Mouse (Mus musculus): ENCODE results near the gene Nrarp. TPM values are rescaled to one million over a fixed set of nuclear protein-coding genes. Genes with fewer than 3 reads are reported as not detected.

The Nrarp gene
- total RNA-seq, 4 experiments from 2014 or later, result 2.4 to 3.5 (median 2.7) TPM

DNA sequence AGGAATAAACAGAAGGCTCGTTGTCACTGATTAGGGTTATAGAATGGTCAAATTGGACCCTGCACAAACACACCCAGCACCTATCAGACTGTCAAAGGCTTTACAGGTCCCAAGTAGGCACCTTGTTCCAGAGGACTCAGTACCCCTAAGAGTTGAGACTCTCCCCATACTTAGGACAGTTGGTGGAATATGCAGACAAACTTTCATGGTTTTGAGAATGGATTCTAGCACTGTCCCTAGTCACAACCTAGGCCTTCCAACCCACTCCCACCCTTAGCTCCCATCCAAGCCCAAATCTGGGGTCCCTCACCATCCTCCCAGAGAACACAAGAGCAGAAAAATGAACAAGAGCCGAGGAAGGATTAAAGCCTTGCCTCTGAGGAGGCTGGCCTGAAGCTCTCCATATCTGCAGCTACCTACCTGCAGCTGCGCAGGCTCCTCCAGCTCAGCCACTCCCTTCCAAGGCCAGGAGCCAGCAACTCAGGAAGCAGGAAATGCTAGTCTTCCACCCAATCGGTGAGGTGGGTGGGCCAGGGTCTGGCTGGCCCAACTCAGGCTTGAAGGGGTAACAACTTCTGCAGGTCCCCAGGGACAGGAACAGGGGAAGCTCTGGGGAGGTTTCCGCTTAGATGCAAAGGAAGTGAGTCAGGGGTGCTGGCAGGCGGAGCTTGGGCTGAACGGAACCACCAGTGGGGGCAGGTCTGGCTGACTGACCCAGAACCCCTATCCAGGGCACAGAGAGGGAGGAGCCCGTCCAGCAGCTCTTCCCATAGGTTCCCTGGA is 15.8 kb downstream of the Nrarp start, which contains the start of gene Tor4a:
Tor4a (minus strand) TSS at position 715 of the 783 bp plus-strand sequence.
- peak; percentile 91 for DNase-seq

DNA sequence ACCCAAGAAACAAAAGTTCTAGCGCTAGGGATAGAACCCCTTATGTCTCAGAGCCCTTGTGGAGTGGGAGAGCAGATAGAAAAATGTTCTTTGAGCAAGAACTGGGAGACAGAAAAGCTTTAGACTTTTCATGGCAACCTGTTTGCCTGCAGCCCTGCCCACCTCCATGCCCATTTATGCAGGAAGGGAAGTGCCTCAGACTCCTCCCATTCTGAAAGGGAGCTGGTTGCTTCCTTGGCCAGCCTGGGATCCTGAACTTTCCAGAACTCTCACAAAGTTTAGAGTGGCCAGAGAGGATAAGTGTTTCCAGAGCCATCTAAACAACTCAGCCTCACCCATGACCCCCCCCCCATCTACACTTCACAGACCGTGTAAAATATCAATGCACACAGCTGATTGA is 16.6 kb downstream of the Nrarp start:
- no peak for DNase-seq

DNA sequence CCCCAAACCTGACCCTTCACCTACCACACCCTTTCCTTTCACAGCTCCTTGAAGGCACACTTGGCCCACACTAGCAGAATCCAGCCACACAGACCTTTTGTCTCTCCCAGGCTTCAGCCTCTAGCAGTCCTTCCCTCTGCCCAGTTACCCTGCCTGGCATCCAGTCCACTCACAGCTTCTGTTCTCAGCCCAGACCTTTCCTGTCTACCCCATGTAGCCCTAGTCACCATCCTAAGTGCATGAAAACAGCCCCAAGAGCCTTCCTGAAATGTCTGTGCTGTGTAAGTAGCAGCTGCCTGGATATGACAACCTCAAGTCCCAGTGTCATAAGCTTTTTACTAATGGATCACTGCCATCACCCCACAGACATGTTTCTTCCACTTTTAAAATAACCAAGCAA is 17.4 kb downstream of the Nrarp start:
- DNase-seq, result no peak

DNA sequence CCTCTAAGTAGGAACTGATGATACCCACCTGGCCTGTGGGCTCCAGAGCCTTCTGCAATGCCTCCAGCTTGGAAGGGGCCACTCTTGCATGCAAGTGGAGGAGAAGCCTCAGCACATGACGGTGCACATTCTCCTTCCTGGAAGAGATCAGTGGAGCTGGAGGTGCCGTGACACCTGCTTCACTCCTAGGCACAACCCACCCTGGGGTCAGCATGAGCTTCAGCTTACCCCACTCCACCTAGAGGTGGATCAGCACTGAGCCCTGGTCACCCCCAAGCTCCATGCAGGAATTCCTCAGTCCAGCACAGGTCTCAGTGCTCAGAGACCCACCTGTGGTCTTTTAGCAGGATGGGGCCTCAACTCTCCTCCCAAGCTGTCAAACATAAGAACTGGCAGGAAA is 20.1 kb downstream of the Nrarp start:
- DNase-seq, result no peak

DNA sequence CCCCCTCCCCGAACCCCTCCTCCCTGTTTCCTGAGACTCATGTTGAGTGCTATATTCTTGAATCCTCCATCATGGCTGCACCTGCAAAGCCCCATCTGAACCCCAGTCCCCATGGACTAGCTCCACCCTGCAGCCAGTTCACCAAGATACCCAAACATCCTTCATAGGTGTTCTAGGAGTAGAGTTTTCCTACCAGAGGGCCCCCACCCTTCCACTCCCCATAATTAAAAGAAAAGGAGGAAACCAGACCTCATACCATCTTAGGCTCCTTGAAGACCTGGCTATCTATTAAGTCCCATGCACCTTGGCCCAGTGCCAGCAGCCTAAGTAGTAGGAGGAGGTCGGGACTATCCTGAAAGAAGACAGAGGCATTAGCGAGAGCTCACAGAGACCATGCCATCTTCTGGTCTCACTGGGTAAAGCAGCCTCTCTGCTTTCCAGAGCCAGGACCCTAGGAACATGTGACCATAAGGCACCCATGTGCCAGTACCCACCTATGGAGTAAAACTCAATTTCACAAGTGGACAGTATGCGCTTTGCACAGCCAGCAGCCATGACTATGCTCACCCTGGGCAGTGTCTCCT is 23.2 kb downstream of the Nrarp start:
- no peak for DNase-seq

DNA sequence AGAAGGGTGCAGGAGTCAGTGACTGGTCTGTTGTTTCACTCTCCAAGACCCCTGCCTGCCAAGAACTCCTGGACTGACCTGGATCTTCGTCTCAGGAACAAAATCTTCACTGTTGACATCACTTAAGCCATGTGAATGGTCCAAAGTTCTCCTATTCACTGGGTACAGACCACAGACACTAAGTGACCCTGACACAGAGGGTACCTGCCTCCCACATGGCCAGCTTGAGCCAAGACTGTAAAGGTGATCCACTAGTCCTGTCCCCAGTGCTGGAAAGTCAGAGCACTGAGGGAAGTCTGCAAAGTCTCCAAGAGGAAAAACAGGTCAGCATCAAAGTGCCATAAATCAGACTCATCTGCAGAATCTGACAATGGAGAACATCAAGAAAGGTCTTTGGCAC is 27.0 kb downstream of the Nrarp start:
- no peak for DNase-seq

DNA sequence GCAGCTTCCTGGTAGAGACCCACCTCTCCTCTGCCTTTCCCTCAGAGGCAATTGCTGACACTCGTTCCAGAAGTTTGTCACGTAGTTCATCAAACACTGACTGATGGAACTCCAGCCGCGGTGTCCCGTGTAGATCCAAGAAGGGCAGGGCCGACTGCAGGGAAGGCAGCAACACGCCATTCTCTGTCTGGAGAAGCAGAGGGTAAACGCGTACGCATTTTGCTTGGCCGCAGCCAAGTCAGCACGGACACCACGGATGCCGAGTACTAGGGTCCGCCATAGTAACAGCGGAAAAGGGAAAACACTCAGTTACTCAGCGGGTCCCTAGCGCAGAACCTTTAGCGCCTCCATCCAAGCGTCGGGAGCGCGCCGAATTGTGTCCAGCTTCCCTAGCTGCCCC is 30.1 kb downstream of the Nrarp start:
- no peak for DNase-seq

DNA sequence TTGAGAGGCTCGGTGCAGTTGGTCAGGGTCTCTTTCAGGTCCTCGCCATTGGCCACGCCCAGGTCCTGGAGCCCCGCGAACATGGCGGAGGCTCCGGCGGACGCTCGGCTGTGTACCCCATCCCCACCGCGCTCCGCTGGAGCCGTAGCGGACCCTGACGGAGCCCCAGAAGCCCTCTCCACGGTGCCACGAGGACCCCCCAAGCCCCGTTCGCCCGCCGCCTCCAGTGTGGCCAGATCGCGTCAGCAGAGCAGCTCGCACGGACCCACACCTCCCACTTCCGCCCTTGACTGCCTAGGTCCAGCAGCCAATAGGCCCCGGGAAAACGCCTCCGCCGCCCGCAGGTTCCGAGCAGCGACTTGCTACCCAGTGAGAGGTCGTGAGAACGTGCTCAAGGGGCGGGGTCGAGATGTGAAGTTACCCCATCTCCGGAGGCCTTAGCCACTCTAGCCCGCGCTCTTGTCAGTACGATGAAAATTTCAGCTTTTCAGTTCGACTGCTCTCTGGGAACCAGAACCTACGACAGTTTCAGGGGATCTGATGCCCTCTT is 30.6 kb downstream of the Nrarp start, which contains the start of gene Nelfb:
Nelfb (minus strand) TSS at position 369 of the 550 bp plus-strand sequence.
- DNase-seq, result peak; percentile 86

DNA sequence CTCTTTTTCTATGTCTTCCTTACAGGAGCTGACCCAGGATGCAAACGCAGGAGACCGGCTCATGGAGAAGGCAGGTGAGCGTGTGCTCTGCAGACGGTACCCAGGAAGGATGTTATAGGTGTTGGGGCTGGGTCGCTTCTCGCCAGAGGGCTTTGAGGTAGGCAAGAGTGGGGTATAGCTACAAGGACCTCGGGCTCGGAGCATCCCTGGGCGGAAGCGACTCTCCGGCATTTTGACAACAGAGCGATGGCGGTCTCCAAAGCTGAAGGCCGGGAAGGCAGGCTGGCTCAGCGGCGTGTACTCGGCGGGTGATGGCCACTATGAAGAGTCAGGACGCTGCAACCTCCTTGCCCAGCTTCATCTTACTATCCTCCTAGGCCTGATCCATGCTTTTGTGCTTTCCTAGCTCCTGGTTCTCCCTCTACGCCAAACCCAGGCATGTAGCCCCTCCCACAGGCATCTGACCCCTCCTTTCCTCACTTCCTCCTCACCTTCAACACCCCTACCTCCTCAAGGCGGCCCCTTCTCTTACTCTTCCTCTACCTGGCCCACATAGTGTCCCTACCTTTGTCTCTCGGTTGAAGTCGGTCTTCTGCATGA is 32.8 kb downstream of the Nrarp start:
- no peak for DNase-seq

DNA sequence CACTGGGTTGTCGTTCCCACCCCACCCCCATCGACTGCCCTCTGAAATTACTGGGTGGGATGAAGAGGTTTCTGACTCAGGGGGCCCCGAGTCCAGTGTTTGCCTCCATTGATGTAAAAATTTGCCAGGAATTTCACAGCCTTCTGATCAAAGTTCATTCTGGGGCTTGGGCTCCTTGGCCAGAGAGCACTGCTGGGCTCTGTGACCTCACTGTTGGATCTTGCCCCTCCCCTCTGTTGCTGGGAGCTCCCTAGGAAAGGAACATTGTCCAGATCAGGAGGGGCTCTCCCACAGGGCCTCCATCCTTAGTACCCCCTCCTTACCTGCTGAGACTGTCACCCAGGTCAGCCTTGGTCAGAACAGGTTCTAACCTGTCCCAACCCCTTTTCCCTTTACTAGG is 33.9 kb downstream of the Nrarp start, which contains the start of gene Stpg3:
Stpg3 (minus strand) TSS at position 194 of the 400 bp plus-strand sequence.
- DNase-seq, result no peak

DNA sequence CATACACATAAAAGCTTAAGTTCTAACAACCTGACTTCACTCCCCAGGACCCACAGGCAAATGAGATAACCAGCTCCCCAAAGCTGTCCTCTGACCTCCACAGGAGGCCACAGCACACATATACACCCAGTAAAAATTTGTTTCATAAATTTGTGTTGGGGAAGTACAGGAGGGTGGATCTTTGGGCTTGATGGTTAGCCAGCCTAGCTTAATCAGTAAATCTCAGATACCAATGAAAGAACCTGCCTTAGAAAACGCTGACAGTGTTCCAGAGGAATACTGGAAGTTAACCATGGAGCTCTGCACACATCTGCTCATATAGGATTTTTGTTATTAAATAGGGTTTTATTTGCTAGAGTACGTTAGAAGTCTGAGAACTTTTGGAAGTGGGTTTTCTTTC is 37.1 kb downstream of the Nrarp start:
- no peak for DNase-seq

DNA sequence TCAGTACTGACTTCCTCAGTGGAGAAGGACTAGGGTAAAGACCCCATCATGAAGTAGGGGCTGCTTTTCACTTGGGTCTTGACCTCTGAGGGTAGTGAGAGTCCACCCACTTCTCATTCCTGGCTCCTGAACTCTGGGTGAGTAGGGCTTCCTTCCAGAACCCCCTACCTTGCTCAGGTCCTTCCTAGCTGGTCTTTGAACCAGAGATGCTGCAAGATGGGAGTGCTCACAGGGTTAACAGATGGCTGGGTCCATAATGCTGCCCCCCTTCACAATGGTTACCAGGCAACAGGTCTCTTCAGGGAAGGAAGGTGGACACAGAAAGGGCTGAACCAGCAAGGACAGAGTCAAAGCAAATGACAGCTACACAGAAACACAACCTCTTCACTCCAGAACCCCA is 37.9 kb downstream of the Nrarp start, which contains the start of gene Fam166a:
Fam166a (plus strand) TSS at position 301 of the 400 bp plus-strand sequence.
- no peak for DNase-seq

DNA sequence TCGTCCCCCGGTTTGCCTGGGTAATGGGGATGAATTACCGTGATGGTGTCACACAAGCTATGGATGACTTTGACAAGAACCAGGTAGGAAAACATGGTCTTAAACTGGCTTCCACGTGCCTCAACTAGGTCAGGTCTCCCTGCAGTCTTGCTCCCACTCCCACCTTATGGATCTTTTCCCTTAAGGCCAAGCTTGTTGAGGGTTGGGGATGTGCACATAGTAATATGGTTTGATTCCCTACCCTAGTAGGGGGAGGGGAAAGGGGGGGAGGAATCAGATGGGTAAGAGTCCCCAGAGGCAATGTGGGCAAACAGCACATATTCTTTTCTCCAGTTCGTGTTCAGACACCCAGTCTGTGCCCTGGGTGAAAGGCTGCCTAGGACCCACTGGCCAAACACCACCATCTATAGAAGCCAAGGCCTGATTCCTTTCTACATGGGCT is 40.8 kb downstream of the Nrarp start:
- DNase-seq, result no peak

DNA sequence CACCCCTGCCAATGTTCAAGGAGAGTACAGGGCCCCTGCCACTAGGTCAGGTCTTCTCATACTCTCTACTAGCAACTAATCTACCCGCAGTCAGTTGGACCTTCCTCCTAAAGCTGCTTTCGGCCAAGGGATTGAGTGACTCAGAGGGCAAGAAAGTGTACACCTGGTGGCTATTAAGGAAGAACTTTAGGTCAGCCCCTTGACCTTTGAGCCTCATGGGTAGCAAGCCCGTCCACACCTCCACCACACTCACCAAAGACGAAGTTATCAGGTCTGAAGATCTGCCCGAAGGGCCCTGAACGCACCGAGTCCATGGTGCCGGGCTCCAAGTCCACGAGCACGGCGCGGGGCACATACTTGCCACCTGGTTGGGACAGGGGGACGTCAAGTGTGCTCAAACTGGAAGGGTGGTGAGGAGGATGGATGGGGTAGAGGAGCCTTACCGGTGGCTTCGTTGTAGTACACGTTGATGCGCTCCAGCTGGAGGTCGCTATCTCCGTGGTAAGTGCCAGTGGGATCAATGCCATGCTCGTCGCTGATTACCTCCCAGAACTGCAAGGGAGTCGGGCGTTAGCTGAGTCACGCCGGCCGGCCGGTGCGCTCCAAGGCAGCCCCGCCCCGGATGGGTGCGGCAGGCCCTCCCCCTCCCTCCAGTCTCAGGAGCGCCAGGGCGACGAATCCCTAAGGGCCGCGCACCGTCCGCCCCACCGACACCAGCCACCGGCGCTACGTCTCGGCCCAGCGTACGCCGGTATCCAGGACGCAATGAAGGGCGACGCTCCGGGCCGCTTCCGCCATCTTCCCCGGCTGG is 43.3 kb downstream of the Nrarp start:
- peak; percentile 86 for DNase-seq

DNA sequence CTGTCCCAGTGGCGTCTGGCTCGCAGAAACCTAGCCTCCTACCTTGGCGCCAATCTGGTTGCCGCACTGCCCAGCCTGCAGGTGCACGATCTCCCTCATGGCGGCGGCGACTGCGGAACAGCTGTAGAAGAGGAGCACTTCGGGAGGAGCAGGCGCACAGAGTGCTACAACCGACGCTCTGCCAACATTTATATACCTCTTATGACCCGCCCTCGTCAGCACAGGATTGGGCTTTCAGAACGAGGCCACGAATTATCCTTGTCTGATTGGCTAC is 43.9 kb downstream of the Nrarp start, which contains the start of gene Tubb4b:
Tubb4b (minus strand) TSS at position 211 of the 274 bp plus-strand sequence.
- no peak for DNase-seq

DNA sequence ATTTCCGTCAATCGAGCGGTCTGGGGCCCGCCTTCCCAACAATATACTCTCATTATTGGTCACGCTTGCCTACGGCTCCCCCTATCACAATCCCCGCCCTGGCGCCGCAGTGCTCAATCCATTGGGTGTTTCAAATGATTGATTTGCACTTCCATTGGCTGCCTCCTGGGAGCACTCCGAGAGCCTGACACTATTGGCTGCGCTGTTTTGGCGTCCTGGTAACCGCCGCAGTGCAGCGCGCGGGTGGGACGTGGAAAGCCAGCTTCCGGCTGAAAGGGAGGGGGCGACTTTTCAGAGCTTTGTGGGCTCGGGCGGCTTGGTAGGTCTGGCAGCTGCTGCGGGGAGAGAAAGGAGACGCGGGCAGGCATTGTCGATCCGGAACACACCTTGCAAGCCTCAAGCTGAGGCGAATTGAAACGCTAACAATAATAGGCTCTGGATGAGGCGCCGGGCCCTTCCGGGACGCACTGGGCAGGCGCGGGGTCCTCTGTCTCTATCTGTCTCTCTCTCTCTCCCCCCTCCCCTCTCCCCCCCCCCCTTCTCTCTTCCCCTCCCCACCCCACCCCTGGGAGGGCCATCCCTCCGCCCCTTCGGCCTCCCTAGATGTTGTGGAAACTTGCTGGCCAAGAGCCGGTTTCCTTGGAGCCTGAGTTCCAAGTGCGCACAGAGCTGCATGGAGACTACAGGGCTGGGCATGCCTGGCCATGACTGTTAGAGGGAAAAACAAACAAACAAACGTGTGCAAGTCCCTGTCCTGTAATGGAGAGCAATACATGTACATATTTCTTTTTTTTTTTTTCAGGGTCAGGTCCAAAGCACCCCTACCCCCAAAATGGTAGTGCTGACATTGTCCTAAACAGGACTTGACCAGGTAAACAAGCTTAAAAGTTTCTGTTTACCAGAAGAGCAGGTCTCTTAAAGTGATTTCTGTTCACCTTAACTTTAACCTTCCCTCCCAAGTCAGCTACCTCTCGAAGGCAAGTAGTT is 44.5 kb downstream of the Nrarp start:
- peak; percentile 100 for DNase-seq

DNA sequence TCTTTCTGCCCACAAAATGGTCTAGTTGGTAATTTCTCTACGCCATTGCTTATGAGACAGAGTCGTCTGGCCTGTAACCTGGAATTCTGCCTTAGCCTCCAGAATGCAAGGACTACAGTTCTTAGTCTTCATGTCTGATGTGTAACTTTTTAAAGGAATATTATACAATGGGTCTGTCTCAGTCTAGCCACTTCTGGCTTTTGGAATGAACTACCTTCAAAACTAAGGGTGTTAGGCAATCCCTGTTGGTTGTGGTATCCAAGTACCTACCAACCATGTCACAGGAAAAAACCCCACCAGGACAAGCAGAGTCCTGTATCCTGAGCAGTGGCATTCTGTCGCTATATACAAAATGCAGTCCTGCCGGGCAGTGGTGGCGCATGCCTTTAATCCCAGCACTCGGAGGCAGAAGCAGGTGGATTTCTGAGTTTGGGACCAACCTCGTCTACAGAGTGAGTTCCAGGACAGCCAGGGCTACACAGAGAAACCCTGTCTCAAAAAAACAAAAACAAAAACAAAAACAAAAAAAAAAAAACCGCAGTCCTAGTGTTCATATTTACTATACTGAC is 45.3 kb downstream of the Nrarp start:
- DNase-seq, result no peak

DNA sequence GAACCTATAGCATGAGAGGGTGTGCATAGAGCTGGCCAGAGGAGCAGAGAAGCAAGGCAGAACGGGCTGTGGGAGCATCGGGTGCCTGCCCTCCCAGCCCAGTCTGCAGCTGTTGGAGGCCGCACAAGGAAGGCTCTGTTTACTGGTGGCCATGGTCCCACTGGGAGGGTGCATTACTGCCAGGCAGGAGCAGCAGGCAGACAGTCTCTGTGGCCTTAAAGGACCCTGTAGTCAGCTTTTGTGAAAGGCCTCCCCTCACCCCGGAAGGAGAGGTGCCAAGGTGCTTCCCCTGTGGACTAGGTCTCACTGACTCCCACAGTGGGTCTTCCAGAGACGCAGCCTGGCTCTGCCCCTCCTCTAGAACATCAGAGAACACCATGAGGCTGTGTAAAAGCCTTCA is 46.3 kb downstream of the Nrarp start:
- no peak for DNase-seq

DNA sequence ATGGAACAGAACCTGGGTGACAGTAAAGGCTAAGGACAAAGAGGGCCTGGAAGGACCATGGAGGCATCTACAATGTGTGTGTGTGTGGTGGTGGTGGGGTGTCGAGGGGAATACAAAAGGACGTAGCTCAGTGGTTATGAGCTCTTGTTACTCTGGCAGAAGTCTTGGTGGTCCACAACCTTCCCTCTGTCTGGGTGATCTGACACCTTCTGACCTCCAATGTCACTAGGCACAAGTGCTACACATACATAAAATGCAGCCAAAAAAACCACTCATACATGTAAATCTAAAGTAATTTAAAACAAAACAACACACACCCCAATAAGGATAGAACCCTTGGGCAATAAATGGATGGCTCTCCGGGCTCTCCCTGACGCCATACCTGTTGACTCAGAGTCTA is 46.8 kb downstream of the Nrarp start:
- DNase-seq, result no peak

DNA sequence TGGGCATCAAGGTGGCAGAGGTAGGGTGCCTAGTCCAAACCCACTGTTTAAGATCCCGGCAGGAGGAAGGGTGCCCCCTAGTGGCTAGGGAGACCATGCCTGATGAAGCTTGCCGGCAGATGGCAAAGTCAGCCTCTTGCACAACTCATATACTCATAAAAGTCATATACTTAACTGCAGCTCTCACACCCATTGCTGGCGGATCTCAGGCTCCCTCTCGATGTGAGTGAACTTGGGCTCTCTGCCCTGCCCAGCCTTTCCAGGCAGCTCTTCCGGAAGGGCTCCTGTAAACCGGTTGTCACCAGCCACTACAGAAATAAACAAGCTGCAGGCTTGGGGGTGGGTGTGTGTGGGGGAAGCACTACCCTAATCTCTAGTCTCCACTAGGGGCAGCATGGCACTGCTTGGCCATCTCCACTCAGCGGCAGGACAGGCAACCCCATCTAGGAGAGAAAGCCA is 47.9 kb downstream of the Nrarp start:
- peak; percentile 82 for DNase-seq

Measured in adrenal gland, adult 8-10 months (tissue).